Mouse (Mus musculus) brain, adult 2 months (tissue): ENCODE data around the gene Tbl1x.
A peak's percentile ranks its signal among the peaks of the same experiment; 100 is the strongest.

Experiments
- DNase-seq: peaks from one replicate; pipeline ENCODE4 v3.0.0; 2011; ENCODE audit warnings: low read depth, low spot score

Gene Tbl1x

DNA sequence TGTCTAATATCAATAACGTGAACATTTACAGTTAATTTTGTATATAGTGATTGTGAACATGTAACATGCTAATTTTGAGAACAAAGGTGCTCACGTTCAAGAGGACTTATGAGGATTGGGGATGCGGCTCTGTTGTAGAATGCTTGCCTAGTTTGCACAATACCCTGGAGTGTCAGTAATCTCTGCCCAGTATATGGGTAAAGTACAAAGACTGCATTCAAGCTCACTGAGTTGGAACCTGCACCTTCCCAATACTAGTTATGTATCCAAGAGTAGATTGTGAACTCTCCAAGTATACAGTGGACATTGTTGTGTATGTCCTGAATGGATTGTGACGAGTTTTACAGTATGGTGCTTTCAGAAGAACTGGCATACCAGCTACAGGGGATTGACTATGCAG, 33.7 kb downstream of the Tbl1x start:
- no peak for DNase-seq

GRCm38 (mm10) chrX:77545362-77546078, 34.7 kb downstream of the Tbl1x start:
- no peak for DNase-seq

GRCm38 (mm10) chrX:77546448-77546847, 35.6 kb downstream of the Tbl1x start:
- DNase-seq, result no peak

- peak; percentile 24 for DNase-seq
Observed at GRCm38 (mm10) chrX:77548951-77549350, 38.1 kb downstream of the Tbl1x start.

- DNase-seq, result no peak
Observed at GRCm38 (mm10) chrX:77550388-77550787, 39.6 kb downstream of the Tbl1x start.

- peak; percentile 71 for DNase-seq
Observed at GRCm38 (mm10) chrX:77551306-77551705, 40.5 kb downstream of the Tbl1x start.

DNA sequence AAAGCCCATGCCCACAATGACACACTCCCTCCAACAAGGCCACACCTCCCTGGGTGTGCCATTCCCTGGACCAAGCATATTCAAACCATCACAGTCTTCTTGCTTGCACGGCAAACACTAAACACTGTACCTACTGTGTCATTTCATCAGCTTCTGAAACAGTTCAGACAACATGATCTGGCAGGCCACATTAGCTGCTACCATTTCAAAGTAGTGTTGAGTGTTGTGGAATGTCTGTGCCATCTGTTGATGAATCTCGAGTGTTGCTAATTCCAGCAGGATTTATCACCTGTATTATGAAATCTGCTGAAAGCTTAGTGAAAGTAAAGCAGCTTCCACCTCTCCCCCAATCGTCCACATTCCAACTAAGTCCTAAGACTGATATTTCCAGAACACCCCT, 41.3 kb downstream of the Tbl1x start:
- DNase-seq, result peak; percentile 63

GRCm38 (mm10) chrX:77555985-77556384, 45.2 kb downstream of the Tbl1x start:
- DNase-seq, result no peak

- peak; percentile 89 for DNase-seq
Observed at GRCm38 (mm10) chrX:77559199-77559881, 48.5 kb downstream of the Tbl1x start.

DNA sequence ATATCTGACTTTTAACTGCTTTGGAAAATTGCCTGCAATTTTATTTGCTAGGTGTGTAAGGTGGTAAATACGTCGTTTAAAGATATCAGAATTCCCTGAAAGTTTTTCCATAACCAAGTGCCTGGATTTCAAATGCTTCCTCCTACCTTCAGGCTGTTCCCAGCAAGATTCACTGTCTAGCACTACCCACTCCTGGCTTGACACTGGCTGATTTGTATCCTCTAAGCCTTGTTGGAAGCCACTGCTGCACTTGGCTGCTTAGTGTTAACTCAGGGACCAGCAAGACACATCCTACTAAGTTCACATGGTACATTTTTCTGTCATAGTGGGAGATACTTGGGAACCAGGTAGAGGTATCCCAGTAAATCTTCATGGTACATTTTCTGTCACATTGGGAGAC, 52.8 kb downstream of the Tbl1x start:
- DNase-seq, result peak; percentile 67

DNA sequence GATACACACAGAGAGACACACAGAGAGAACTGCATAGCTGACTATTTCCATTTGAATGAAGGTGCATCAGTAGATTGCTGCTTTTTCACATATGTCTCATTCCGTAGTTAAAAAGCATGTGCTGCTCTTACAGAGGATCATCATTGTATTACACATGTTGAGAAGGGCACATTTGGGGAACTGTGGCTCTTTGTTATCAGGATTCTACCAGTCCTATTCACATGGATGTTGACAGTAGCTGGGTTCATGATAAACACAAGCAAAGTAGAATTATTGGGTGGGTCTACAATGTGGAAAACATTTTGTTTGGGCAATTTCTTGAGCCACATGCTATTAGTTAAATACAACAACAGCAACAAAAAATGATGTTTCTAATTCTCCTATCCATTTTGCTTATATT, 55.9 kb downstream of the Tbl1x start:
- no peak for DNase-seq

DNA sequence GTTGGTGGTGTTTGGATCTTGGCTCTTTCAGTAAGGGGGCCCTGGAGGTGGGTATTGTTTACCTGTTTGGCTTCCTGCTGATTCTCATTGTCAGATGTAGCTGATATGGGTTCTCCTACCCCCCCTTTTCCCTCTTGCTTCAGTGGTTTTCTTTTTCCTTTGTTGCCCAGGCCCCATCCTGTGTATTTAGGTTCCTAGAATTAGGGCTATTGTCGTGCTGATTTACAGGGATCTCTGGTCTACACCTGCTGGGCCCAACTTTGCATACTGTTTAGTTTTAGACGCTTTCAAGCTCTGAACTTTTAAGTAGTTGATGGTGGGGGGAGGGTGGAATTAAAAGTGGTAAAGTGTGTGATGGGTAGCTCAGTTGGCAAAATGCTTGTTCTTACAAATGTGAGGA, 57.2 kb downstream of the Tbl1x start:
- DNase-seq, result no peak

DNA sequence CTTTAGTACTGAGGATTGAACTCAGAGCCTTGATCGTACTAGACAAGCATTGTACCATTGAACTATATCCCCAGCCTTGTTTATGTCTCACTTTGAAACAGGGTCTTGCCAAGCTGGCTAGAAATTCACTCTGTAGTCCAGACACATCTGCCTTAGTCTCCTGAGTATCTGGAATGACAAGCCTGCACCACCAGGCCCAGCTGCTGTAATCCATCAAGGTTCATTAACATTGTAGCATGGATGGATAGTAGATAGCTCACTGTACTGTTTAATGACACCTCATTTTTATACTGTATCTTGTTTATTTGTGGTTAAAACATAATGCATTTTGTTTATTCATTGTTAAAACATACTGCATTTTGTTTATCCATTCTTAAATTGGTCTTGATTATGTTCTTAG, 62.9 kb downstream of the Tbl1x start:
- DNase-seq, result no peak

- DNase-seq, result peak; percentile 55
Observed at GRCm38 (mm10) chrX:77577108-77577507, 66.3 kb downstream of the Tbl1x start.

GRCm38 (mm10) chrX:77578172-77578571, 67.4 kb downstream of the Tbl1x start:
- peak; percentile 49 for DNase-seq

DNA sequence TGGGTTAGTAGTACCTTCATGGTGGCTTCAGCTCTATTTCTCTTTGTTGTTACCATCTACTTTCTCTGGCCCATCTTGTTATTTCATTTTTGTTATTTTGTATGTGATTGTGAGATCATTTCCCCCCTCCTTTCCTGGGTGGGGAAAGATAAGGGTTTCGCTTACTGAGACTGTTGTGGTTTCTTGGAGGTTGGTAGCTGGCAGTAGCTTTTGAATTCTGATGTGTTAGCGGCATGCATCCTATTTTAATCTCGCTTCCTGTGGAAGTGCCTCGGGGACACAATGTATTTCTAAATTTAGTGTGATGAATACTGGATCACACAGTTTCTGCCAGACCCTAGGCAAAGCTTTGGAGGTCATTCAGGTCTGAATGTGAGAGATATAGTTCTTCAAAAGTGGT, 69.2 kb downstream of the Tbl1x start:
- DNase-seq, result peak; percentile 45

DNA sequence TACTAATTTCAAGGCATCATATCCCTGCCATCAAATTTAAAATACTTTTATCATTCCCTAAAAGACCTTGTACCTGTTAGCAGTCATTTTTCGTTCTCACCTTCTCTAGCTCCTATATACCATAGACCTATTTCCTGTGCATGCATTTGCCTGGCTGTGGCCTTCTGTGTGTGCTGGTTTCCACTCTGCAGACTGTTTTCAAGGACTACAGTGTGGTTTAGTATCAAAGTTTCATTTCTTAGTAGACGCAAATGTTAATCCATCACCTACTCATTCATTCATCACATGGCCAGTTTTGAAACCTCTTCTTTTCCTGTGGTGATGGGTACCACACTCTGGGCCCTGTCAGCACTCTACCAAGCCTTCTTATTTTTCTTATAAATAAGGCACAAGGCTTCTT, 75.2 kb downstream of the Tbl1x start:
- no peak for DNase-seq

DNA sequence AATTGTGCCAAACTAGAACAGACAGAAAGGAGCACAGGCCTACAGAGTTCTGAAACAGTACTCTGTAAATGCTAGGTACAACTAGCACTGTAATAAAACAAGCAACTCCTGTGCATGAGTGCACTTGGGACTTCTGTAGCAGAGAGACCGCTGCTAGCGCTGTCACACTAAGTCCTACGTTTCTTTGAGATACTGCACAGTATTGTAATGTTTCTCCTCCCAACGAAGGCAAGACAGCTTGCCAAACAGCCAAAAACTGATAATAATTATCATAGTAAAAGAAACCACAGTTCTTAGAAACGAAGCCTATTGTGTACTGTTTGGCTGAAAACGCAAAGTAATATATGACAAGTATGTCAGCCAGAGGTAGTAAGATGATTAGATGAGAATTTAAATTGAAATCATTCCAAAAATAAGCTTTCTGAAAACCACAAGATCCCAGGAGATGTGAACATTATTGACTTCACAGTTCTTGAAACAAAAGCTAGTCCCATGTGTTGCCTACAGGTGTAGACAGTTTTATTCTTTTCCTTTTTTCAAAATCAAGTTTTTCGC, 83.9 kb downstream of the Tbl1x start:
- no peak for DNase-seq

DNA sequence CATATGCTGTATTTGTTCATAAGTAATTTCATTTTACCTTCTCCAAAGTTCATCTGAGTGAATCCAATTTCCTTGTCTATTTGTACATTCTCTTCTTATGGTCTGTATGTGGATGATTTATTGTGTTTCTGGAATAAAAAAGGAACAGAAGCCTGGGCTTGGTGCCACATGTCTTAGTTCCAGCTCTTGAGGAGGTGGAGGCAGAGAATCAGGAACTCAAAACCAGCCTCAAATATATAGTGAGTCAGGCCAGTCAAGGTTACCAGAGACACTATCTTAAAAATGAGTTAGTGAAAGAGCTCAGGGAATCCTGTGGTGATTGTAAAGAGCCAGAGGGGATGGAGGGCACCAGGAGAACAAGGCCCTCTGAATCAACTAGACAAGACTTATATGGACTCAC, 86.9 kb downstream of the Tbl1x start:
- DNase-seq, result peak; percentile 85

GRCm38 (mm10) chrX:77598736-77599135, 87.9 kb downstream of the Tbl1x start:
- DNase-seq, result peak; percentile 68

- no peak for DNase-seq
Observed at GRCm38 (mm10) chrX:77603496-77604258, 92.9 kb downstream of the Tbl1x start.

DNA sequence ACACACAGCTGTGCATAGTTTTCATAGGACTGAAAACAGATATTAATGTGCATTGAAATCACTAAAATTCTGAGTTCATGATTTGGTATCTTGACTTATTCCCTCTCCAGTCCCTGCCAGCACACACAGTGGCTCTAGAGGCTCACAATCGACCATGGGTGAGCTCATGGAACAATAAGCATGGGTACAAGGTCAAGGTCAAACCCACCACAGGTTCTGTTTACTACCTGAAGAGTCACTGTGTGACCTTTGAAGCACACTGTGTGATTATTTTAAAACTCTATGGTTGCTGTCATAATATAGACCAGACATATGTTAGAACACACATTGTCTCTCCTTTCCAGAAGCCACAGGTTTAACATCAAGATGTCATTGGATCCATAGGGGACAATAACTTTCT, 96.7 kb downstream of the Tbl1x start:
- no peak for DNase-seq
